Mouse (Mus musculus) testis, adult 2 months (tissue): Measurements from ENCODE around the gene Hist1h1c.

Source experiments
- CTCF ChIP-seq: fragments of 200-500 bp; IDR thresholded peaks from 2 replicates; pipeline ENCODE4 v1.5.1; 2012; ENCODE audit warnings: low read depth, mild to moderate bottlenecking, inconsistent platforms, low read length, moderate library complexity; ENCODE audit not compliant: control insufficient read depth, insufficient read depth, insufficient replicate concordance
- POLR2A ChIP-seq: fragments of 200-500 bp; IDR thresholded peaks from 2 replicates; pipeline ENCODE4 v1.6.1; 2012; ENCODE audit warnings: low read depth, mild to moderate bottlenecking, inconsistent platforms, low read length, moderate library complexity; ENCODE audit not compliant: control insufficient read depth

DNA sequence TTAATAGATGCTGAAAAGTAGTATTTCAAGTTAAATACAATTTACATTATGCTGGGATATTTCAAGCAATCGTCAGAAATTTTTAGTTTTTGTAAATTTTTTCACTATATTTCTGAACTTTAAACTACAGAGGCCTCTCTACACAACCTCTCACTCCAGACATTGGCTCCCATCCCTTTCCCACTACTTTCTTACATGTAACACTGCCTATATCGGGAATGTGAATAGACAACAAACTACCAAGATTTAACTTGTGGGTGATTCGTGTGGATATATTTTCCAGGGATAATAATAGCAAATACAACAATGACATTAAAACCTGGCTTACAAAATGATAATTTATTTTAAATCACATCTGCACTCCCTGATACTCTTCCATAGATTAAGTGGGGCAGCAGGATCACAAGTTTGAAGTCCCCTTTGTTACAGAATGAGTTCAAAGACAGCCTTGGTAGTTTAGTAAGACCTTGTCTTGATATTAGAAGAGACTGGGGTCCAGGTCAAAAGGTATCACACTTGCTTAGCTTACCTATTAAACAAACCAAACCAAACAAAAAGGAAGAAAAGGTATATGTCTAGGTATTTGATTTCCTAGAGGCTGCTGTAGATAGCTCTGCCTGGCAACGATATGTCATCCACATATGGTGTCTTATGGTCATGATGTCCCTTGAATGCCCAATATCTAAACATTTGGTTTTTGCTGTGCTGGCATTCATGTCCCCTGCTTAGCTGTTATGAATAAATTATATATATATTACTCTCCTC lies 14.9 kb downstream of the Hist1h1c start:
- TF ChIP-seq POLR2A, result no peak
- no peak for TF ChIP-seq CTCF
